Mouse (Mus musculus) midbrain, postnatal 0 days (tissue): ENCODE data around the gene Ganab. TPM values are rescaled to one million over a fixed set of nuclear protein-coding genes. Genes with fewer than 3 reads are reported as not detected.
A peak's percentile ranks its signal among the peaks of the same experiment; 100 is the strongest.

Experiments used
- ATAC-seq: fragments of 200-750 bp; cut with Nextera tagmentation; 2 replicates; pipeline ENCODE4 v1.8.0; 2017; ENCODE audit warnings: moderate number of reproducible peaks, mild to moderate bottlenecking, moderate TSS enrichment, moderate library complexity; ENCODE audit not compliant: low FRiP score
- DNase-seq: peaks from one replicate; pipeline ENCODE4 v3.0.0-alpha.2; 2015; ENCODE audit warnings: low spot score
- H3K27ac ChIP-seq: fragments of 300-500 bp; sonication (generic); 2 replicates; pipeline ENCODE4 v1.5.1; 2014; ENCODE audit warnings: low read depth, mild to moderate bottlenecking, low read length, mixed read lengths
- H3K27me3 ChIP-seq: fragments of 300-500 bp; sonication (generic); 2 replicates; pipeline ENCODE4 v1.6.1; 2014; ENCODE audit warnings: low read length, control low read depth, mixed read lengths; ENCODE audit not compliant: insufficient read depth
- H3K36me3 ChIP-seq: fragments of 300-500 bp; sonication (generic); 2 replicates; pipeline ENCODE4 v1.6.1; 2014; ENCODE audit warnings: low read length, control low read depth, mixed read lengths; ENCODE audit not compliant: insufficient read depth
- H3K4me1 ChIP-seq: fragments of 300-500 bp; sonication (generic); 2 replicates; pipeline ENCODE4 v1.6.1; 2014; ENCODE audit warnings: mild to moderate bottlenecking, control low read depth, antibody characterized with exemption, low read length, mixed read lengths; ENCODE audit not compliant: insufficient read depth
- H3K4me2 ChIP-seq: fragments of 300-500 bp; sonication (generic); 2 replicates; pipeline ENCODE4 v1.6.1; 2014; ENCODE audit warnings: low read depth, mild to moderate bottlenecking, low read length, mixed read lengths; ENCODE audit not compliant: poor library complexity, severe bottlenecking
- H3K4me3 ChIP-seq: fragments of 300-500 bp; sonication (generic); 2 replicates; pipeline ENCODE4 v1.5.1; 2014; ENCODE audit warnings: low read depth, mild to moderate bottlenecking, low read length, moderate library complexity
- H3K9ac ChIP-seq: fragments of 300-500 bp; sonication (generic); replicated peaks from 2 replicates; pipeline ENCODE4 v1.6.1; 2014; ENCODE audit warnings: mild to moderate bottlenecking, low read length, moderate library complexity, mixed read lengths; ENCODE audit not compliant: poor library complexity, severe bottlenecking
- H3K9me3 ChIP-seq: fragments of 300-500 bp; sonication (generic); 2 replicates; pipeline ENCODE4 v1.6.1; 2016; ENCODE audit warnings: low read length, control low read depth
- CTCF ChIP-seq: IDR thresholded peaks from 2 replicates; pipeline ENCODE4 v1.5.1; 2016; ENCODE audit warnings: antibody characterized with exemption, mild to moderate bottlenecking
- WGBS: fragments of 180-500 bp; shearing (Covaris S2); extraction: QIAGEN DNeasy Blood & Tissue Kit; methylation state at CpG from one replicate; pipeline ENCODE4 v1.1.7; 2014; 5-methylcytosine and 5-hydroxymethylcytosine counted together
- polyA plus RNA-seq: library from polyadenylated mRNA; unstranded; fragments of >200 nt; fragmentation: Nextera tagmentation; extraction: Ambion mirVana; gene quantifications from 2 replicates; pipeline ENCODE4 v1.2.1, GENCODE M21; 2015
- total RNA-seq: library from RNA; depleted of rRNA; stranded (reverse); fragments of >200 nt; gene quantifications from 2 replicates; pipeline ENCODE4 v1.2.3, GENCODE M21; 2014

Gene Ganab
- total and polyA plus RNA-seq, 2 experiments from 2014 or later: 49.4 to 86.9 TPM

DNA sequence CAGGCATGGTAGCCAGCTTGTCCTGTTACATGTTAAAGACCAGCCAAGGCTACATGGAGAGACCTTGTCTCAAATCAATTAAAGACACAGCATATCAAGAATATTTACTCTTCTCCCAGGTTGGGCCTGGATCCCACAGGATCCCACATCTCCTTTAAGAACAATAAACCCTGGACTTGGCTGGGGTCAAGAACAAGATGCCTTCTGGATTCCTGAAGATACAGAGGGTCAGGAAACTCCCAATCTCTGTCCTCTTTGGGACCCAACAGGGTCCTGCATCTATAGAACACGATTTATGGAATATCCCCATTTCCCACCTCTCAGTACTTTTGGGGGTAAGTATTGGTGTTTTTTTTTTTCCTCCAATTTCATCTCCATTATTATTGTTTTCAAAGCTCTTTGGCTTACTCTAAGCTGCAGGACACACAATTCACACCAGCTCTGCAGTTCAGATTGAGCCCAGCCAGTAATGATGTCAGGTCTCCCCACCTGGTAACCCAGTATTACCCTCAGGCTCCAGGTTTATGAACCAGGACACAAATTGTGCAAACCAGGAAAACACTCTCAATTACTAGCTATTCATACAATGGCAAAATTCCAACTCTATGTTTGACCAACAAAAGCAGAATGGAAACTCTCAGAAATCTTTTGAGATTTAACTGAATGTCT is 10.8 kb upstream of the Ganab start:
- Histone ChIP-seq H3K9ac (no peak overlapping the region), H3K9me3 (no peaks in the 10 kb centered on the region), H3K36me3 (no peaks in the 10 kb centered on the region), H3K4me1 (peaks cover 4% of the 10 kb centered on the region), H3K4me3 (no peak overlapping the region), H3K27me3 (no peaks in the 10 kb centered on the region), H3K4me2 (no peak overlapping the region), H3K27ac (no peak overlapping the region)
- WGBS: 62% methylated on average over 1 of the region's 1 CpGs
- TF ChIP-seq CTCF: no peak
- ATAC-seq (no peak), DNase-seq (no peak)

DNA sequence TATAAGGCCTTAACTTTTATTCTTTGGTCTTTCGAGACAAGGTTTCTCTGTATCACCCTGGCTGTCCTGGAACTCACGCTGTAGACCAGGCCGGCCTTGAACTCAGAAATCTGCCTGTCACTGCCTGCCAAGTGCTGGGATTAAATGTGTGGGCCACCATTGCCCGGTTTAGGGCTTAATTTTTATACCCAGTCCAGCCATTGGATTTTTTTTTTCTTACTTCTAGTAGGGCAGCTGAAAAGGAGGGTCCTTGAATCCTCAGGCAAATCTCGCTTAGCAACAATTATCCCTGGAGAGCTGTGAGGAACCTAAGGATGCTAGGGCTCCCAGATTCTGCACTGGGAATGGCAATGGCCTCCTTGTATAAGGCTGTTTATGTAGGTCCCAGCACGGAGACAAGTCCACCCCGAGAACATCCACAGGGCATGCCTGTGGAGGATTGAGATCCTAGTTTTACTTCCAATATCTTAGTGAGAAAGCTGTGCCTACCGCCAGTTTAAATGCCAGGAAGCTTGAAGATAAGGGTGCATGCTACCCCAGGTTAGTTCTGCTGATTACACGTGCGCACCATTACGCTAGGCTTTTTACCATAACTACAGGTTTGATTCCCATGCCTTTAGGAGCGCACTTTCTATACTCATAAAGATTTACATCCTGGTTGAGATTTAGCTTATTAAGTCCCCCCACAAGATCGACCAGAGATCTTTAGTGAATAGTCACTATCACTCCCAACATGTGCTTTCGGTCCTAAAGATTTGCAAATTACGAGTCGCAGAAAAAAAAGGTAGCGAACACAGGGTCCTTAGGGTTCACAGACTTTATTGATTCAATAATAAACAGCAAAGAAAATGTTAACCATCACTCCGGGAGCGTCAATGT is 10.0 kb upstream of the Ganab start:
- peak overlapping the region; percentile 70 for H3K9ac ChIP-seq
- H3K27ac ChIP-seq: peak overlapping the region; percentile 55; the same call in 1 of the 2 replicates
- H3K9me3 ChIP-seq: no peaks in the 10 kb centered on the region
- no peak for TF ChIP-seq CTCF
- peak overlapping the region; percentile 59 for H3K4me2 ChIP-seq
- DNase-seq: no peak
- WGBS: 16% methylated on average over 19 of the region's 19 CpGs
- ATAC-seq: no peak
- H3K4me3 ChIP-seq: peak overlapping the region; percentile 52
- H3K27me3 ChIP-seq: no peaks in the 10 kb centered on the region
- peaks cover 4% of the 10 kb centered on the region for H3K4me1 ChIP-seq
- H3K36me3 ChIP-seq: no peaks in the 10 kb centered on the region

DNA sequence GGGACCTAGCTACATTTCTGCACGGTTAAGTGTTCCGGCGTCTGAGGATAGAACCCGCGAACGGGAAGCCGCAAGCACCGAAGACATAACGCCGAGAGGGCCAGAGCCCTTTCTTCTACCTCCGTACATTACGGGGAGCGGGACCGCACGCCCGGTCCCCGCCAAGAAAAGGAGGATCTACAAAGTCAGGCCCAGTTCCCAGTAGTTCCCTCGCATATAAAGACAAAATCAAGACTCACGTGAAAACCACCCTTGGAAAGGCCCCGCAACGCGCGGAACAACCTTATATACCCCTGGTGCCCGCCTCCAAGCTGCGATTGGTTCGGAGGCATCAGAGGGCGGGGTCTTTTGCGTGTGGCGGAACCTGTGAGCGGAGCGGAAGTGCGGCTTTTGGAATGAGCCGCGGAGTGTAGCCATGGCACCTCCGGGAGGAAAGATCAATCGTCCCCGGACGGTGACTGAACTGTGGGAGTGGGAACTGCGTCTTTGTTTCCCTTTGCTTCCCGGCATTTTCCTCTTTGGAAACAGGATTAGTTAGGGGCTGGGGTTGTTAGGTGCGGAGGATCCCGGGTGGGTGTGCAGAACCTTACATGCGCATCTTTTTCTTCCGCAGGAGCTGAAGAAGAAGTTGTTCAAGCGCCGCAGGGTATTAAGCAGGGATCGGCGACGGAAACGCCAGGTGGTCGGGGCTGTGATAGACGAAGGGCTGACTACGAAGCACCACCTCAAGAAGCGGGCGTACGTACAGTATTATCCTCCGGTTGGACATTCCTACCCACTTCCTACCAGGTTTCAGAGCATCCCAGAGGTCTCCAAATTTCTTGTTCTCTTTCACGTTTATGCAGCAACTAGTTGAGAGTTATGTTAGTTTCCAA is 9.1 kb upstream of the Ganab start, which contains the start of the genes 1810009A15Rik and Gm49416:
TSS of gene 1810009A15Rik (plus strand) at position 343 of the 875 bp plus-strand sequence.
TSS of gene Gm49416 (plus strand) at position 416 of the 875 bp plus-strand sequence.
- peak; percentile 98 for DNase-seq
- peak within 1 kb of the TSS; percentile 77 for H3K27ac ChIP-seq
- peaks cover 4% of the 10 kb centered on the region for H3K4me1 ChIP-seq
- WGBS: under 1% methylated on average over 58 of the region's 58 CpGs
- H3K4me2 ChIP-seq: peak within 1 kb of the TSS; percentile 59
- H3K36me3 ChIP-seq: no peaks in the 10 kb centered on the region
- no peaks in the 10 kb centered on the region for H3K27me3 ChIP-seq
- peak within 1 kb of the TSS; percentile 70 for H3K9ac ChIP-seq
- peak; percentile 95 for ATAC-seq
- no peak for TF ChIP-seq CTCF
- no peaks in the 10 kb centered on the region for H3K9me3 ChIP-seq
- peak within 1 kb of the TSS; percentile 52 for H3K4me3 ChIP-seq

DNA sequence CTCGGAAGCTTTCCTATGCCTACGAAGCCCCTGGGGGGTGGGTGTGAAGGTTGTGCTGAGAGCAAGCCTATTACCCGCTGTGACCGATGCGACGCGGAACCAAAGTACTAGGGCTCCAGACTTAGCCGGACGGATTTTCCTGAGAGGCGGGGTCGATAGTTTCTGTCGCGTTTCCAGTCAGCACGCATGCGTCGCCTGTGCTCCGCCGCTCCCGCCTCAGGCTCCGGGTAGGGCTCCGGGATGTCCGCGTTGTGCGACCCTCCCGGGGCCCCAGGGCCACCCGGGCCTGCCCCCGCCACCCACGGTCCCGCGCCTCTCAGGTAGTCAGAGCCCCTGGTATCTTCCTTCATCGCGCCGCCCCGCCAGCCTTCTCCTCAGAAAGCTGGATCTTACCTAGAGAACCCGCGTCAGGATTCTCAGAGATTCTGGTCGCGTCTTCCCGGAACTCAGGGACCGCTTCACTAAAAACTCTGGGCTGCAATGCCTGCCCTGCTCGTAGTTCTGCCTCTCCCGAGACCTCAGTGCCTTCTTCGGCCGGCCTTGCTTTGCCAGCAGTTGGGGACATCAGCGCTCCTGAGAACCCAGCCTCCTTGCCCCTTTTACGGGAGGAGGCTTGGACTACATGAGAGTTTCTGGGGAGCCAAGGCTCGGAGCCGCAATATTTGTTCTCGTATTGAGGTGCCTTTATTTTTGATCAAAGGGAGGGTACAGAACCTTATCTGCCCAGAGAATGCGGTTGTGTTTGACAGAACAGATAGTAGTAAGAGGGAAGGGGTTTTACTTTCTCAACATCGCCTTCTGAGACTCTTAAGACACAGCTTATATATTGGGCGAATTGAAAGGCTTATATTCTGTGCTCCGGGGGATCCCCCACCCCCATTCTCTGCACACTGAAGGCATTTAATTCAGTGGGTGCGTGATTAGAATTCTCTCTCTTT is 4.8 kb upstream of the Ganab start, which contains the start of gene Ints5:
TSS of gene Ints5 (plus strand) at position 177 of the 938 bp plus-strand sequence.
- peak within 1 kb of the TSS; percentile 89 for H3K9ac ChIP-seq
- peaks cover 6% of the 10 kb centered on the region for H3K4me1 ChIP-seq
- peak; percentile 93 for DNase-seq
- TF ChIP-seq CTCF: no peak
- peak within 1 kb of the TSS; percentile 97 for H3K4me2 ChIP-seq
- no peaks in the 10 kb centered on the region for H3K9me3 ChIP-seq
- peak within 1 kb of the TSS; percentile 82 for H3K4me3 ChIP-seq
- ATAC-seq: peak; percentile 58
- peaks cover 5% of the 10 kb centered on the region; the same call in 1 of the 2 replicates for H3K36me3 ChIP-seq
- 2% methylated on average over 54 of the region's 54 CpGs for WGBS
- H3K27ac ChIP-seq: peak within 1 kb of the TSS; percentile 89
- H3K27me3 ChIP-seq: no peaks in the 10 kb centered on the region
